Mouse (Mus musculus) gastrocnemius, postnatal 14 days (tissue): ENCODE measurements around the gene Tubgcp3. TPM values are rescaled to one million over a fixed set of nuclear protein-coding genes. Genes with fewer than 3 reads are reported as not detected.
A peak's percentile ranks its signal among the peaks of the same experiment; 100 is the strongest.
"Not testable (repeated sequence)": the region's sequence is repeated elsewhere in the genome, so short reads cannot be mapped to it uniquely, and the experiment has no call there.

Source experiments
- DNase-seq: peaks from one replicate; pipeline ENCODE4 v3.0.0; 2021; ENCODE audit warnings: mixed read lengths
- intact Hi-C: fragments of 180-260 bp; cut with DNase I; formaldehyde crosslinking; loops from one replicate; pipeline ENCODE4 v1.15.1; 2025; ENCODE audit warnings: low total_unique reads
- total RNA-seq, 2 experiments: library from RNA; stranded (reverse); gene quantifications; 2 replicates each; pipeline ENCODE4 v1.2.3; 2021

Tubgcp3 gene
- total RNA-seq, 2 experiments from 2014 or later: 8.9 to 9.5 TPM

- intact Hi-C loops: no loop called here
- no peak for DNase-seq
Measured at GRCm38 (mm10) chr8:12646536-12646935, 25.5 kb downstream of the Tubgcp3 start.

DNA sequence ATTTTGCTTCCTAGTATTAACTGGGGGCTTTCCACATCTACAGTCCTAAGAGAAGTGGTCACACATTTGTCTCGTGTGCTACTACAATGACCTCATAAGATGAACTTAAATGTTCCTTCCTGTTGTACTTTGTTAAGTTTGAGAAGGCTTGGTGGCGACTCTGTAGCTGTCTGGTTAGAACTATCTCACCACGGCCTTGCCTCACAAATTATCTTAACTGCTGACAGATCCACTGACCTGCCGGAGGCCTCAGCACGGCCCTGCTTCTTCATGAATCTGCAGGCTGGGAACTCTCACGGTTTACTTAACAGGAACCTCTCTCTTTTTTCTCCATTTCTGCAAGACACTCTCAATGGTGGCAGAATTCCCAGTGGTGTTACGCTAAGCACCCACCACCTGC is 27.2 kb downstream of the Tubgcp3 start:
- DNase-seq: no peak
- intact Hi-C loops: no loop called here

GRCm38 (mm10) chr8:12644341-12644740 is 27.7 kb downstream of the Tubgcp3 start:
- intact Hi-C loops: no loop called here
- no peak for DNase-seq

GRCm38 (mm10) chr8:12641527-12641926 is 30.5 kb downstream of the Tubgcp3 start:
- intact Hi-C loops: no loop called here
- DNase-seq: no peak

- no peak for DNase-seq
- intact Hi-C loops: no loop called here
Measured at GRCm38 (mm10) chr8:12638446-12638845, 33.6 kb downstream of the Tubgcp3 start.

DNA sequence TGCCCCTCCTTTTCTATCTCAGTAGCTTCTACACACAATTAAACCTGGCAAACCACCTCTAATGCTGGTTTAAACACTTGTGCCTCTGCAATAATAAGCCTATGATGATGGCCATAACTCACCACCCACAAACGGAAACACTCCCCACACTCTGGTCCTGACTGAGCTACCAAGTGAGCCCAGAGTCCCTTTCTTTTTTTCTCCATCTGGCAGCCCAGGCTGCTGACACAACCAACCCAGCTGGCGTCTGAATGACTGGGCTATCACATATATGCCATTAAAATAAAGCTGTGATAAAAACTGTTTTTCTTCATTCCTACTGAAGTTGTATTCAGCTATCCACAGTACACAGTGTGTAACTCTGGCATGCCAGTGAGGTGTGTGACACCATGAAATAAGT is 36.7 kb downstream of the Tubgcp3 start:
- no peak for DNase-seq
- intact Hi-C loops: no loop called here

- intact Hi-C loops: no loop called here
- peak; percentile 22 for DNase-seq
Measured at GRCm38 (mm10) chr8:12629079-12629478, 43.0 kb downstream of the Tubgcp3 start.

DNA sequence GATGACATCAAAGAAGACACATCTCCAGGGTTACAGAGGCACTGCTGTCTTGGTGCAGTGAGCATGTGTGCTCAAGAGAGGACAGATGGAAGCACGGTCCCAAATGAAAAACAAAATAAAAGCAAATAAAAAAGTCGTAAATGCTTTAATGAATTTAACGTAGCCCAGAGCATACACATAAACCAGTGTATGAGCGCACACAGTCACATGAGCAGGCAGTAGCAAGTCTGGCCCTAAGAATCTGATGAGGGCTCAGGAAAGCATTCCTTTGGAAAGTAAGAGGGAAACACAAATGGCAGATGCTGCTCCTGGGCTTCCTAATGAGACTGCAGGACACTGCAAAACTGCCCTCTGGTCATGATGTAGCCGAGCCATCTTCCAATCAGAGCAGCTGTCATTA is 46.2 kb downstream of the Tubgcp3 start:
- intact Hi-C loops: no loop called here
- DNase-seq: no peak

GRCm38 (mm10) chr8:12621550-12622222 is 50.4 kb downstream of the Tubgcp3 start:
- intact Hi-C loops: no loop called here
- DNase-seq: no peak

DNA sequence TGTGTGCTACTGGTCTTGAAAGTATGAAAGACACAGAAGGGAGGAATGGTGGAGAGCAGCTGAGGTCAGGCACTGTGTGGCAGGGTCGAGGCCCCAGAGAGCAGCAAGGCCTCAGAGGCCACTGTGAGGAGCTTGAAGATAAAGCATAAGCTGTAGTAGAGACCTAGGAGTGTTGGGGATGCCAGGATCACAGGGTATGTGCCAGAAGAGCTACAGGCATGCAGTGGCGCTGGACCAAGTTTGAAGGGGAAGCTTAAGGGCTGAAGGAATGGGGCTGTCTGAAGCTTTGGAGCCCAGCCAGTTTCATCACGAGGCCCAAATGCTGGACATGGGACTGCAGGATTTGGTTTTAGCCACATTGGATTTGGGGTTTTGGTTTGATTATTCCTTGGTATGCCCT is 54.7 kb downstream of the Tubgcp3 start:
- DNase-seq, intact Hi-C loops: not testable (repeated sequence)

- intact Hi-C loops: no loop called here
- DNase-seq: no peak
Measured at GRCm38 (mm10) chr8:12613201-12613600, 58.8 kb downstream of the Tubgcp3 start.

- intact Hi-C loops: loop anchor here (5.0 to 10.0 kb wide), 2 partner anchors 67 to 655 kb away; no protein-coding TSS in a partner anchor
Measured at GRCm38 (mm10) chr8:12609752-12610449, 62.1 kb downstream of the Tubgcp3 start.

GRCm38 (mm10) chr8:12608810-12609209 is 63.2 kb downstream of the Tubgcp3 start:
- intact Hi-C loops: loop anchor here (5.0 to 10.0 kb wide), 2 partner anchors 68 to 654 kb away; no protein-coding TSS in a partner anchor

More at GRCm38 (mm10) chr8:12609752-12610449, 62.1 kb downstream of the Tubgcp3 start:
- DNase-seq: no peak

DNA sequence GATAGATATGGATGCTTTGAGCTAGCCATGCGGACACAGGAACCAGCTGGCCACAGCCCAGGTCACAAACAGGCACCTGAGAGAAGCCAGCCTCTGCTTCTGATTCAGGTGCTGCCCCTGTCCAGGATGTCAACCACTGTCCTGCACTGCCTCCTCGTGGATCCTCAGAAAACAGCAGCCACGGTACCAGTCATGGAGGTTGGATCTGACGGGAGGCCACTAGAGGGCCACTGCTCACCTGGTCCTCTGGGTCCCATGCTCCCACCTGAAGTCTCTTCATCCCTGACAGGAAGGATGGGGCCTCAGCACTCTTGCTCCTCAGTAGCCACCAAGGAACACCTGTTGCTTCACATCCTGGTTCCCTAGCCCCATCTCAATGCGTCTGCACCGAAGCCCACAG is 64.8 kb downstream of the Tubgcp3 start:
- DNase-seq: peak; percentile 49
- intact Hi-C loops: loop anchor here (5.0 to 10.0 kb wide), 2 partner anchors 70 to 652 kb away; no protein-coding TSS in a partner anchor

More at GRCm38 (mm10) chr8:12608810-12609209, 63.2 kb downstream of the Tubgcp3 start:
- DNase-seq: no peak

DNA sequence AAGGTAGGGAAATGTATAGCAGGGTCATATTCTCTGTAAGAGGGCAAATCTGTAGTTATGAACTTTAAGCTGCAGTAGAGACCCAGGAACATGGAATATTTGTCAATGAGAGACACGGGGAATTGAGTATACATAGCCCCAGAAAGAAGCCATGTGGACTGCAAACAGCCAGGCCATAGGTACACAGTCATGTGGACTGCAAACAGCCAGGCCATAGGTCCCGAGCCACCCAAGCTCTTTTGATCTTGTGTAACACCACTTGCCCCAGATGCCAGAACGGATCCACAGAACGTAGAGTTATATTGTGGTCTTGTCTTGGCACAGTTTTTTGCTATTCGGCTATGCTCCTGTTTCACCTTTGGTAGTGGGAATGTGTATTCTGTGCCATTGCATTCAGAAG is 88.3 kb downstream of the Tubgcp3 start:
- intact Hi-C loops: no loop called here
- DNase-seq: no peak

GRCm38 (mm10) chr8:12579339-12579999 is 92.6 kb downstream of the Tubgcp3 start:
- intact Hi-C loops, DNase-seq: not testable (repeated sequence)

- no peak for DNase-seq
- intact Hi-C loops: no loop called here
Measured at GRCm38 (mm10) chr8:12576739-12577138, 95.3 kb downstream of the Tubgcp3 start.

DNA sequence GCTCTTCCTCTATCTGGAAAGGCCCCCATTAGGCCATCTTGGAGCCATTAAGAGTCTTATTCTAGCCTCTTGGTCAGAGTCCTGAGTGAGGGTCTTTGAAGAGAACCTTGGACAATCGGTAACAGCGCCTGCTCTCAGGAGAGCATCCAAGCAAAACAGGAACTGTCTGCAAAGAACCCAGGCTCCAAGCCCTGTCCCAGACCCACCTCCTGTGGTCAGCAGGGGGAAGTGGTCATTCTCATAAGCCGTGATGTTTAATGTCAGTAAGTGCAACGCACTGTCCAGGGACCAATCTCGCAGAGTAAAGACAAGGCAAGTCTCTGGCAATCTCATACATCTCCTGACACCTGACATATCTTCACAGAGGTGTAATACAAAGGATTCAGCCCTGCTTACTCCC is 96.0 kb downstream of the Tubgcp3 start:
- intact Hi-C loops: no loop called here
- DNase-seq: no peak

GRCm38 (mm10) chr8:12572814-12573534 is 99.1 kb downstream of the Tubgcp3 start, which contains the start of gene Spaca7:
TSS of gene Spaca7 (plus strand) at chr8:12573029.
- DNase-seq: no peak
- intact Hi-C loops: no loop called here

- no peak for DNase-seq
- intact Hi-C loops: no loop called here
Measured at GRCm38 (mm10) chr8:12566509-12566908, 105.5 kb downstream of the Tubgcp3 start.
